Mouse (Mus musculus) MEL (cell line): ENCODE measurements around the gene Atg4b. TPM values are rescaled to one million over a fixed set of nuclear protein-coding genes. Genes with fewer than 3 reads are reported as not detected.

ENCODE experiments used
- DNase-seq: peaks from one replicate; pipeline ENCODE4 v3.0.0; 2011; ENCODE audit warnings: low read depth, low spot score
- H3K27ac ChIP-seq: 2 replicates; pipeline ENCODE4 v1.5.1; 2012; ENCODE audit warnings: low read depth, mild to moderate bottlenecking, control low read depth, low read length, moderate library complexity; ENCODE audit not compliant: control insufficient read depth
- H3K27me3 ChIP-seq, 2 experiments: fragments of 150-350 bp in 1 of 2; sonication (generic) in 1 of 2; 2 replicates each; pipeline ENCODE4 v1.6.1; 2012; ENCODE audit warnings: low read length in 2 of 2, mild to moderate bottlenecking in 2 of 2, improper control_type of control experiment in 1 of 2, moderate library complexity in 1 of 2; ENCODE audit not compliant: insufficient read depth in 2 of 2, control insufficient read depth in 1 of 2
- H3K36me3 ChIP-seq, 2 experiments: 2 replicates each; pipeline ENCODE4 v1.6.1; 2012 to 2014; ENCODE audit warnings: low read length in 2 of 2, improper control_type of control experiment in 1 of 2, inconsistent platforms in 1 of 2, mild to moderate bottlenecking in 1 of 2; ENCODE audit not compliant: insufficient read depth in 2 of 2, control insufficient read depth in 1 of 2
- H3K4me1 ChIP-seq, 2 experiments: fragments of 150-350 bp in 1 of 2; sonication (generic) in 1 of 2; 2 replicates each; pipeline ENCODE4 v1.6.1; 2012; ENCODE audit warnings: low read length in 2 of 2, improper control_type of control experiment in 1 of 2, mild to moderate bottlenecking in 1 of 2; ENCODE audit not compliant: insufficient read depth in 2 of 2, control insufficient read depth in 1 of 2
- H3K4me3 ChIP-seq, 2 experiments: fragments of 150-350 bp in 1 of 2; sonication (generic) in 1 of 2; 2 replicates each; pipeline ENCODE4 v1.5.1; 2012; ENCODE audit warnings: low read depth in 2 of 2, low read length in 2 of 2, mild to moderate bottlenecking in 2 of 2, moderate library complexity in 2 of 2, control low read depth in 1 of 2, improper control_type of control experiment in 1 of 2; ENCODE audit not compliant: control insufficient read depth in 1 of 2, insufficient read depth in 1 of 2
- H3K79me2 ChIP-seq: 2 replicates; pipeline ENCODE4 v1.6.1; 2012; ENCODE audit warnings: mild to moderate bottlenecking, low read length, moderate library complexity; ENCODE audit not compliant: control insufficient read depth, poor library complexity, insufficient read depth
- H3K9ac ChIP-seq: 2 replicates; pipeline ENCODE4 v1.6.1; 2012; ENCODE audit warnings: low read depth, mild to moderate bottlenecking, control low read depth, low read length, moderate library complexity; ENCODE audit not compliant: control insufficient read depth, poor library complexity, severe bottlenecking
- H3K9me3 ChIP-seq: fragments of 150-350 bp; sonication (generic); replicated peaks from 2 replicates; pipeline ENCODE4 v1.6.1; 2012; ENCODE audit warnings: mild to moderate bottlenecking, low read length, improper control_type of control experiment, moderate library complexity; ENCODE audit not compliant: insufficient read depth
- CHD2 ChIP-seq: IDR thresholded peaks from 2 replicates; pipeline ENCODE4 v1.6.1; 2011; ENCODE audit warnings: low read length, improper control_type of control experiment
- CTCF ChIP-seq, 3 experiments: IDR thresholded peaks in 2 of 3; conservative IDR thresholded peaks in 1 of 3; 2 replicates each; pipeline ENCODE4 v1.5.1; 2011 to 2012; ENCODE audit warnings: low read length in 3 of 3, low read depth in 2 of 3, mild to moderate bottlenecking in 2 of 3, improper control_type of control experiment in 1 of 3, inconsistent platforms in 1 of 3, mixed read lengths in 1 of 3, moderate library complexity in 1 of 3; ENCODE audit not compliant: control insufficient read depth in 1 of 3, insufficient read depth in 1 of 3, poor library complexity in 1 of 3, severe bottlenecking in 1 of 3
- E2F4 ChIP-seq: IDR thresholded peaks from 2 replicates; pipeline ENCODE4 v1.6.1; 2011; ENCODE audit warnings: low read depth, low read length, improper control_type of control experiment, borderline replicate concordance
- EP300 ChIP-seq, 2 experiments: IDR thresholded peaks; 2 replicates each; pipeline ENCODE4 v1.6.1; 2011; ENCODE audit warnings: improper control_type of control experiment in 2 of 2, low read length in 2 of 2, low read depth in 1 of 2, mild to moderate bottlenecking in 1 of 2
- GABPA ChIP-seq: IDR thresholded peaks from 2 replicates; pipeline ENCODE4 v1.6.1; 2012; ENCODE audit warnings: low read depth, mild to moderate bottlenecking, inconsistent platforms, low read length, improper control_type of control experiment, moderate library complexity
- GATA1 ChIP-seq: IDR thresholded peaks from 2 replicates; pipeline ENCODE4 v1.6.1; 2011; ENCODE audit warnings: low read depth, low read length, improper control_type of control experiment
- HCFC1 ChIP-seq: IDR thresholded peaks from 2 replicates; pipeline ENCODE4 v1.6.1; 2012; ENCODE audit warnings: low read depth, mild to moderate bottlenecking, inconsistent platforms, low read length, improper control_type of control experiment, moderate library complexity
- JUND ChIP-seq: IDR thresholded peaks from 2 replicates; pipeline ENCODE4 v1.6.1; 2011; ENCODE audit warnings: low read depth, mild to moderate bottlenecking, improper control_type of control experiment, low read length
- KAT2A ChIP-seq: conservative IDR thresholded peaks from 2 replicates; pipeline ENCODE4 v1.6.1; 2012; ENCODE audit warnings: low read depth, low read length, improper control_type of control experiment, inconsistent platforms
- MAFK ChIP-seq: IDR thresholded peaks from 2 replicates; pipeline ENCODE4 v1.6.1; 2011; ENCODE audit warnings: low read depth, mild to moderate bottlenecking, low read length, improper control_type of control experiment, borderline replicate concordance
- MXI1 ChIP-seq: IDR thresholded peaks from 2 replicates; pipeline ENCODE4 v1.6.1; 2011; ENCODE audit warnings: mild to moderate bottlenecking, low read depth, low read length, improper control_type of control experiment
- MYB ChIP-seq: IDR thresholded peaks from 2 replicates; pipeline ENCODE4 v1.6.1; 2011; ENCODE audit warnings: mild to moderate bottlenecking, low read depth, low read length, improper control_type of control experiment
- NRF1 ChIP-seq: IDR thresholded peaks from 2 replicates; pipeline ENCODE4 v1.6.1; 2014; ENCODE audit warnings: low read depth, mild to moderate bottlenecking, inconsistent platforms, low read length, improper control_type of control experiment, moderate library complexity; ENCODE audit not compliant: poor library complexity, insufficient read depth, severe bottlenecking
- POLR2A ChIP-seq, 2 experiments: IDR thresholded peaks; 2 replicates each; pipeline ENCODE4 v1.6.1; 2011 to 2012; ENCODE audit warnings: low read length in 2 of 2, mild to moderate bottlenecking in 2 of 2, control low read depth in 1 of 2, improper control_type of control experiment in 1 of 2, low read depth in 1 of 2, moderate library complexity in 1 of 2; ENCODE audit not compliant: control insufficient read depth in 1 of 2, insufficient read depth in 1 of 2, poor library complexity in 1 of 2
- POLR2AphosphoS2 ChIP-seq: IDR thresholded peaks from 2 replicates; pipeline ENCODE4 v1.6.1; 2011; ENCODE audit warnings: low read length, improper control_type of control experiment
- POLR2AphosphoS5 ChIP-seq: IDR thresholded peaks from 2 replicates; pipeline ENCODE4 v1.6.1; 2012; ENCODE audit warnings: low read depth, borderline replicate concordance, mild to moderate bottlenecking, inconsistent platforms, low read length, moderate library complexity, mixed read lengths
- SIN3A ChIP-seq: IDR thresholded peaks from 2 replicates; pipeline ENCODE4 v1.6.1; 2012; ENCODE audit warnings: low read length, improper control_type of control experiment, inconsistent platforms
- SMC3 ChIP-seq: IDR thresholded peaks from 2 replicates; pipeline ENCODE4 v1.6.1; 2011; ENCODE audit warnings: low read depth, low read length, improper control_type of control experiment
- TAL1 ChIP-seq: IDR thresholded peaks from 2 replicates; pipeline ENCODE4 v1.6.1; 2012; ENCODE audit warnings: mild to moderate bottlenecking, inconsistent platforms, low read length, moderate library complexity, mixed read lengths
- TBP ChIP-seq: IDR thresholded peaks from 2 replicates; pipeline ENCODE4 v1.8.0; 2011; ENCODE audit warnings: low read depth, low read length, improper control_type of control experiment
- USF1 ChIP-seq: IDR thresholded peaks from 2 replicates; pipeline ENCODE4 v1.6.1; 2014; ENCODE audit warnings: low read depth, mild to moderate bottlenecking, inconsistent platforms, low read length, improper control_type of control experiment, moderate library complexity
- ZC3H11A ChIP-seq: IDR thresholded peaks from 2 replicates; pipeline ENCODE4 v1.6.1; 2012; ENCODE audit warnings: low read depth, mild to moderate bottlenecking, inconsistent platforms, low read length, improper control_type of control experiment
- polyA plus RNA-seq, 2 experiments: library from polyadenylated mRNA; stranded (reverse) in 1 of 2; unstranded in 1 of 2; fragments of >175 nt in 1 of 2; fragments of >200 nt in 1 of 2; gene quantifications; 2 replicates each; pipeline versions ENCODE4 v1.2.1 to v1.2.4; 2012; ENCODE audit warnings: low replicate concordance in 2 of 2, low read depth in 1 of 2; ENCODE audit not compliant: insufficient read length in 2 of 2, insufficient read depth in 1 of 2, missing spikeins in 1 of 2
- total RNA-seq: library from RNA; depleted of rRNA; stranded (reverse); fragments of 300-350 nt; gene quantifications from 2 replicates; pipeline ENCODE4 v1.2.3, GENCODE M21; 2012

Gene Atg4b
- total and polyA plus RNA-seq, 3 experiments: 57.9 to 121 TPM; not detected in 1

DNA sequence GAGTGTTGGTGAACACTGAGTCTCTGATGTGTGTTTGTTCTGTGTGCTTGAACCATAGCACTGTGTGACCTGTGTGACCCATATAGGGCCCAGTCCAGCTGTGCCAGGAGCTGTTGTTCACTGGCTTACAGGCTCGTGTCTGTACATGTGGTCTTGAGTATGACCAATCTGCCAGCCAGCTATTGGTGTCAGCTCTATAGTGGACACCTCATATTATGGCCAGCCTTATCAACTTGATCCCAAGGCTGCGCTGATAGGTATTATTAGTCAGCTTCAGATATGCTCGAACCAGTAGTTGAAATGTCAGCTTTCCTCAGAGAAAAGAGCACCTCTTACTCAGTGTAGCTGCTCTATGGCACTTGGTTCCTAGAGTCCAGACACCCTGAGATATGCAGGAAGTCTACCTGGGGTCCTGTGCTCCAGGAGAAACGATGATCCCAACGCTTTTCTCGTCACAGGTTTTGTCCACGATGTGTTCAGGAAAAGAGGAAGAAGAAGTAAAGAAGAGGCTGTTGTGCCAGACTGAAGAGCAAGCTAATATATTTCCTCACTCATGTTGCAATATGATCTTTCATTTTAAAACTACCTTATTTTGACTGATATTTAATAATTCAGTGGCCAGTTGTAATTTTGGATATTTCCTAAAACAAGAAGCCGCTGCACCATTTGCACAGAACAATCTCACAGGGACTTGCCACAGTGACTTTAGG lies 66.7 kb downstream of the Atg4b start:
- Histone ChIP-seq H3K9ac (no peak overlapping the region), H3K27me3 (no peaks in the 10 kb centered on the region), H3K79me2 (no peaks in the 10 kb centered on the region), H3K36me3 (peaks cover 0 to 12% of the 10 kb centered on the region in 2 experiments; a peak in 2 of 4 replicates), H3K4me1 (no peaks in the 10 kb centered on the region), H3K4me3 (no peak overlapping the region), H3K27ac (no peak overlapping the region), H3K9me3 (no peaks in the 10 kb centered on the region)
- no peak for DNase-seq
- TF ChIP-seq MXI1 (no peak), ZC3H11A (no peak), KAT2A (no peak), GATA1 (no peak), MAFK (no peak), E2F4 (no peak), POLR2A (IDR thresholded peaks at IDR 0.05; ENCODE audit: control insufficient read depth in 1 of 2, insufficient read depth in 1 of 2, low read depth in 1 of 2, low read length in 2 of 2, poor library complexity in 1 of 2) (no peak), CTCF (IDR thresholded peaks at IDR 0.05 in 2 of 3, conservative IDR thresholded peaks at IDR 0.05 in 1 of 3; ENCODE audit: control insufficient read depth in 1 of 3, insufficient read depth in 1 of 3, low read depth in 2 of 3, low read length in 3 of 3, poor library complexity in 1 of 3, severe bottlenecking in 1 of 3) (no peak), USF1 (no peak), POLR2AphosphoS2 (no peak), GABPA (no peak), SIN3A (no peak)

- Histone ChIP-seq H3K27ac (no peak overlapping the region), H3K9ac (no peak overlapping the region), H3K27me3 (no peaks in the 10 kb centered on the region), H3K4me1 (peaks cover 0 to under 1% of the 10 kb centered on the region in 2 experiments; a peak in 1 of 4 replicates), H3K9me3 (no peaks in the 10 kb centered on the region), H3K36me3 (peaks cover 0 to 10% of the 10 kb centered on the region in 2 experiments; a peak in 2 of 4 replicates), H3K4me3 (no peak overlapping the region), H3K79me2 (no peaks in the 10 kb centered on the region)
- DNase-seq: no peak
- no peak for TF ChIP-seq TBP
- TF ChIP-seq HCFC1: no peak
- no peak for TF ChIP-seq EP300 (IDR thresholded peaks at IDR 0.05; ENCODE audit: low read depth in 1 of 2, low read length in 2 of 2)
- no peak for TF ChIP-seq POLR2AphosphoS2
- no peak for TF ChIP-seq ZC3H11A
- TF ChIP-seq MYB: no peak
- no peak for TF ChIP-seq SIN3A
- TF ChIP-seq MXI1: no peak
- TF ChIP-seq POLR2AphosphoS5: no peak
- no peak for TF ChIP-seq TAL1
- no peak for TF ChIP-seq JUND
- no peak for TF ChIP-seq NRF1
- no peak for TF ChIP-seq CHD2
- TF ChIP-seq SMC3: no peak
- no peak for TF ChIP-seq POLR2A (IDR thresholded peaks at IDR 0.05; ENCODE audit: control insufficient read depth in 1 of 2, insufficient read depth in 1 of 2, low read depth in 1 of 2, low read length in 2 of 2, poor library complexity in 1 of 2)
Measured at GRCm38 (mm10) chr1:93818722-93819121, 67.4 kb downstream of the Atg4b start.
